Mouse (Mus musculus): Measurements from ENCODE around the gene Zbed3.

GRCm38 (mm10) chr13:95327345-95327741 lies 3.9 kb downstream of the Zbed3 start:
- TF ChIP-seq CTCF (IDR thresholded peaks at IDR 0.05) (no peak), EP300 (IDR thresholded peaks at IDR 0.05; ENCODE audit: insufficient read depth, low read depth, low read length) (no peak)

Data from heart, adult 2 months (tissue).